Mouse (Mus musculus): ENCODE results near the gene Nfic. TPM values are rescaled to one million over a fixed set of nuclear protein-coding genes. Genes with fewer than 3 reads are reported as not detected.

Nfic gene
- polyA plus RNA-seq, 1 experiment from 2014 or later, result 41.8 TPM

GRCm38 (mm10) chr10:81360721-81361120, 94.7 kb downstream of the Nfic start:
- in situ Hi-C loops (cut with MboI; ENCODE audit: low pct_unique_long_range_greater_than_20kb), result no loop called here

GRCm38 (mm10) chr10:81358841-81359240, 96.6 kb downstream of the Nfic start:
- CTCF ChIA-PET, result no interaction called here
- TF ChIP-seq CTCF (IDR thresholded peaks at IDR 0.05), result no peak
- ATAC-seq (peak; percentile 20), DNase-seq (ENCODE audit: low read depth, low spot score) (no peak)
- in situ Hi-C loops (cut with MboI; ENCODE audit: low pct_unique_long_range_greater_than_20kb), result no loop called here
- POLR2A ChIA-PET, result no interaction called here
- H3K27me3 ChIP-seq, result no peaks in the 10 kb centered on the region

More at GRCm38 (mm10) chr10:81360721-81361120, 94.7 kb downstream of the Nfic start:
- DNase-seq (ENCODE audit: low read depth, low spot score) (no peak), ATAC-seq (no peak)
- TF ChIP-seq CTCF (IDR thresholded peaks at IDR 0.05), result no peak
- POLR2A ChIA-PET, result interaction anchor here (1.2 kb wide), 1 partner anchor 17 kb away, joined by 3 read pairs; no protein-coding TSS in a partner anchor
- no peaks in the 10 kb centered on the region for H3K27me3 ChIP-seq
- CTCF ChIA-PET, result interaction anchor here (1.2 kb wide), 1 partner anchor 10 kb away, joined by 3 read pairs; the partner anchor contains the start of gene Hmg20b

GRCm38 (mm10) chr10:81358209-81358608, 97.2 kb downstream of the Nfic start:
- ChIA-PET POLR2A (interaction anchor here (0.8 kb wide), 1 partner anchor 68 kb away, joined by 4 read pairs; no protein-coding TSS in a partner anchor), CTCF (no interaction called here)
- ATAC-seq (no peak), DNase-seq (ENCODE audit: low read depth, low spot score) (no peak)
- H3K27me3 ChIP-seq, result no peaks in the 10 kb centered on the region
- in situ Hi-C loops (cut with MboI; ENCODE audit: low pct_unique_long_range_greater_than_20kb), result no loop called here
- no peak for TF ChIP-seq CTCF (IDR thresholded peaks at IDR 0.05)

- CTCF ChIA-PET, result no interaction called here
- POLR2A ChIA-PET, result interaction anchor here (0.8 to 1.2 kb wide), 3 partner anchors 16 to 67 kb away, joined by 3 to 4 read pairs (median 3); partner anchors contain the start of gene Smim24
- H3K27me3 ChIP-seq, result no peaks in the 10 kb centered on the region
- peak; percentile 77 for ATAC-seq
- in situ Hi-C loops (cut with MboI; ENCODE audit: low pct_unique_long_range_greater_than_20kb), result no loop called here
- no peak for DNase-seq (ENCODE audit: low read depth, low spot score)
- TF ChIP-seq CTCF (IDR thresholded peaks at IDR 0.05), result no peak
Observed at GRCm38 (mm10) chr10:81356991-81357844, 98.2 kb downstream of the Nfic start, which contains the start of gene Mfsd12. TSS of gene Mfsd12 (plus strand) at chr10:81357491.

GRCm38 (mm10) chr10:81356352-81356990, 99.0 kb downstream of the Nfic start:
- no peak for ATAC-seq
- TF ChIP-seq CTCF (IDR thresholded peaks at IDR 0.05), result no peak
- H3K27me3 ChIP-seq, result no peaks in the 10 kb centered on the region
- ChIA-PET CTCF (no interaction called here), POLR2A (interaction anchor here (1.0 to 1.2 kb wide), 2 partner anchors 17 to 36 kb away, joined by 3 read pairs; partner anchors contain the start of gene Smim24)
- no peak for DNase-seq (ENCODE audit: low read depth, low spot score)
- in situ Hi-C loops (cut with MboI; ENCODE audit: low pct_unique_long_range_greater_than_20kb), result no loop called here

GRCm38 (mm10) chr10:81355533-81355932, 99.9 kb downstream of the Nfic start:
- in situ Hi-C loops (cut with MboI; ENCODE audit: low pct_unique_long_range_greater_than_20kb), result no loop called here
- DNase-seq (ENCODE audit: low read depth, low spot score) (no peak), ATAC-seq (no peak)
- no peak for TF ChIP-seq CTCF (IDR thresholded peaks at IDR 0.05)
- ChIA-PET POLR2A (no interaction called here), CTCF (no interaction called here)
- H3K27me3 ChIP-seq, result no peaks in the 10 kb centered on the region

GRCm38 (mm10) chr10:81354738-81355477, 100.5 kb downstream of the Nfic start:
- ChIA-PET POLR2A (no interaction called here), CTCF (interaction anchor here (1.2 to 1.7 kb wide), 2 partner anchors 62 to 66 kb away, joined by 5 read pairs; partner anchors contain the start of gene Pip5k1c)
- DNase-seq (ENCODE audit: low read depth, low spot score) (no peak), ATAC-seq (no peak)
- in situ Hi-C loops (cut with MboI; ENCODE audit: low pct_unique_long_range_greater_than_20kb), result loop anchor here (5.0 kb wide), 1 partner anchor 68 kb away; no protein-coding TSS in a partner anchor
- no peak for TF ChIP-seq CTCF (IDR thresholded peaks at IDR 0.05)
- H3K27me3 ChIP-seq, result no peaks in the 10 kb centered on the region

GRCm38 (mm10) chr10:81351678-81352291, 103.7 kb downstream of the Nfic start:
- in situ Hi-C loops (cut with MboI; ENCODE audit: low pct_unique_long_range_greater_than_20kb), result loop anchor here (5.0 kb wide), 1 partner anchor 64 kb away; no protein-coding TSS in a partner anchor
- TF ChIP-seq CTCF (IDR thresholded peaks at IDR 0.05), result no peak
- ATAC-seq, result no peak
- no peaks in the 10 kb centered on the region for H3K27me3 ChIP-seq
- DNase-seq (ENCODE audit: low read depth, low spot score), result no peak
- ChIA-PET CTCF (interaction anchor here (1.5 to 2.1 kb wide), 2 partner anchors 10 to 59 kb away, joined by 5 to 10 read pairs; partner anchors contain the start of gene Pip5k1c), POLR2A (no interaction called here)

GRCm38 (mm10) chr10:81350351-81351063, 104.9 kb downstream of the Nfic start, which contains the start of gene Hmg20b:
TSS of gene Hmg20b (minus strand) at chr10:81350480.
- H3K27me3 ChIP-seq, result no peaks in the 10 kb centered on the region
- ATAC-seq (peak; percentile 92), DNase-seq (ENCODE audit: low read depth, low spot score) (peak; percentile 90)
- TF ChIP-seq CTCF (IDR thresholded peaks at IDR 0.05), result no peak
- ChIA-PET POLR2A (interaction anchor here (0.6 to 0.7 kb wide), 2 partner anchors 31 to 54 kb away, joined by 3 to 4 read pairs; no protein-coding TSS in a partner anchor), CTCF (interaction anchor here (0.6 to 2.1 kb wide), 7 partner anchors 8 to 61 kb away, joined by 3 to 10 read pairs (median 4); partner anchors contain the start of gene Pip5k1c)
- in situ Hi-C loops (cut with MboI; ENCODE audit: low pct_unique_long_range_greater_than_20kb), result loop anchor here (5.0 kb wide), 1 partner anchor 63 kb away; no protein-coding TSS in a partner anchor
